Mouse (Mus musculus): ENCODE measurements around the gene Smpd1. TPM values are rescaled to one million over a fixed set of nuclear protein-coding genes. Genes with fewer than 3 reads are reported as not detected.

Gene Smpd1
- total and polyA plus RNA-seq, 2 experiments from 2014 or later = 100 to 124 TPM

DNA sequence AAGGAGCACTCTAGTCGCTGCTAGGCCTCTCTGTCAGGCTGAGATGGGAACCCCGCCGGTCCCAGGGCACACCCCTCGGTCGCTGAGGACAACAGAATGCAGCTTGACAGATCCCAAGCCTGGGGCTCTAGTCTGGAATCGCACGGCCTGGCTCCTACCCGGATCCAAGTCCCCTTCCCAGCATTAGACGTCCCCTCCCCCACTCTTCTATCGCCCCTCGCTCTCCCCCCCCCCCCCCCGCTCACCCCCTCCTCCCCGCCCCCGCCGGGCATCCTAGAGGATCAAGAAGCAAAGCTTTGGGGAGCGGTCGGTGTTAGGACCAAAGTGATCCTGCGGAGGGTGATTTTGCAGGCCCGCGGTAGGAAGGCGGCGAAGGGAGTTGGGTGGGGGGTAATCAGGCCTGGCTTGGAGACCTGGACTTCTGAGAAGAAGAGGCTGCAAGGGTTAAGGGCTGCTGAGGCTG, 26.5 kb downstream of the Smpd1 start:
- peak; percentile 51 for ATAC-seq
- H3K4me1 ChIP-seq (ENCODE audit: insufficient read depth) = peaks cover 10% of the 10 kb centered on the region
- no peak for TF ChIP-seq CTCF (IDR thresholded peaks at IDR 0.05; ENCODE audit: low read depth)
- peak overlapping the region; percentile 66 for H3K4me2 ChIP-seq (ENCODE audit: low read depth)
- no peaks in the 10 kb centered on the region for H3K36me3 ChIP-seq (ENCODE audit: insufficient read depth)
- H3K27me3 ChIP-seq (ENCODE audit: insufficient read depth, low read length) = no peaks in the 10 kb centered on the region
- peak overlapping the region; percentile 95 for H3K9ac ChIP-seq
- 4% methylated on average over 16 of the region's 22 CpGs for WGBS
- peak overlapping the region; percentile 97 for H3K27ac ChIP-seq (ENCODE audit: low read depth, low read length)
- DNase-seq = no peak
- H3K9me3 ChIP-seq (ENCODE audit: low read length) = no peaks in the 10 kb centered on the region
- H3K4me3 ChIP-seq (ENCODE audit: low read depth, low read length) = peak overlapping the region; percentile 84

DNA sequence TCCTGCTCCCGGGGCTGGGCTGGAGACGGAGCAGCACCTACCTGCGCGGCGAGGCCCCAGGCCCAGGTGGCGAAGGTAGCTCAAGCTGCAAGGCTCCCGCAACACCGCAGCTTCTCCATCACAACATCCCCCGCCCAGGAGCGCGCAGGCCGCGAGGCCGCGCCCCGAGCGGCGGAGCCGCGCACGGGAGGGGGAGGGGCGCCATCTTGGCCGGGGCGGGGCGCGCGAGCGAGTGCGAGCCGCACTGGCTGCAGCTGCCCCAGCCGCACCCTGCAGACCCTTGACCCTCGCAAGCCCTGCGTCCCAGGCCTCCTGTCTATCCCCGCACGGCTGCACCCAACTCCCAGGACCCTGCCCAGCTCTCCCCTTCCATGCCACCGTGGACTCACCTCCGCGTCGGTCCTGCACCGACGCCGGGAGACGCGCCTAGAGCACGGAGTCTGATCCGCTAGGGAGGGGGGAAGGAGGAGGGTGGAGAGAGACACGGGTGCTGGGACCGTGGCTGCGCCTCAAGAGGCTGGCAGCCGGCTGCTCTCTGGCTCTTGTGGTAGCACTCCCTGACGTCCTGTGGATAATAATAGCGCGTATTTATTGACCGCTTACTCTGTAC, 27.0 kb downstream of the Smpd1 start, which contains the start of gene Apbb1:
Gene Apbb1, minus strand, starts transcription at position 560 of the 610 bp plus-strand sequence.
- TF ChIP-seq CTCF (IDR thresholded peaks at IDR 0.05; ENCODE audit: low read depth) = 0 out of 2 replicates have a peak, but pooled peaks have one; percentile 11
- ATAC-seq (peak; percentile 94), DNase-seq (peak; percentile 90)
- peaks cover 10% of the 10 kb centered on the region for H3K4me1 ChIP-seq (ENCODE audit: insufficient read depth)
- H3K9ac ChIP-seq = peak within 1 kb of the TSS; percentile 95
- H3K27ac ChIP-seq (ENCODE audit: low read depth, low read length) = peak within 1 kb of the TSS; percentile 97
- 4% methylated on average over 51 of the region's 54 CpGs for WGBS
- no peaks in the 10 kb centered on the region for H3K27me3 ChIP-seq (ENCODE audit: insufficient read depth, low read length)
- H3K9me3 ChIP-seq (ENCODE audit: low read length) = no peaks in the 10 kb centered on the region
- H3K4me2 ChIP-seq (ENCODE audit: low read depth) = peak within 1 kb of the TSS; percentile 66
- peak within 1 kb of the TSS; percentile 84 for H3K4me3 ChIP-seq (ENCODE audit: low read depth, low read length)
- no peaks in the 10 kb centered on the region for H3K36me3 ChIP-seq (ENCODE audit: insufficient read depth)

DNA sequence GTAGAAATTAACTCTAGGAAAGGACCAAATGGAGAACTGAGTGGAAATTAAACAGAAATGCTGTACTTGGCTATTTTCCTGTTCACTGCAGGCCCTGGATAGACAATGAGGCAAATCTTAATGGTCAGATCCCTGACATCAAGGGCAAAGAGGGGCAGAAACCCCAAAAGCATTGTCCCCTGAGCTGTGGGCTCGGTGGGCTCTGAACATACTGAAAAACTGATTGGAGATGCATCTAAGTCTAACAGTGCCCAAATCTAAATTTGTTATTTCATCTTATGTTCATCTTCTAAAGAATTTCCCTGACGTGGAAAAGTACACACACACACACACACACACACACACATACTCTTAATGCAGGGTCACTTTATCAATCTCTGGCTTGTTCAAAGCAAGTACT, 27.8 kb downstream of the Smpd1 start:
- TF ChIP-seq CTCF (IDR thresholded peaks at IDR 0.05; ENCODE audit: low read depth) = no peak
- Histone ChIP-seq H3K9me3 (ENCODE audit: low read length) (no peaks in the 10 kb centered on the region), H3K36me3 (ENCODE audit: insufficient read depth) (no peaks in the 10 kb centered on the region), H3K4me1 (ENCODE audit: insufficient read depth) (peaks cover 10% of the 10 kb centered on the region), H3K4me3 (ENCODE audit: low read depth, low read length) (peak overlapping the region; percentile 84), H3K27ac (ENCODE audit: low read depth, low read length) (peak overlapping the region; percentile 97), H3K27me3 (ENCODE audit: insufficient read depth, low read length) (no peaks in the 10 kb centered on the region), H3K4me2 (ENCODE audit: low read depth) (peak overlapping the region; percentile 66), H3K9ac (no peak overlapping the region)
- no peak for ATAC-seq
- no peak for DNase-seq
- 58% methylated on average over 2 of the region's 2 CpGs for WGBS

DNA sequence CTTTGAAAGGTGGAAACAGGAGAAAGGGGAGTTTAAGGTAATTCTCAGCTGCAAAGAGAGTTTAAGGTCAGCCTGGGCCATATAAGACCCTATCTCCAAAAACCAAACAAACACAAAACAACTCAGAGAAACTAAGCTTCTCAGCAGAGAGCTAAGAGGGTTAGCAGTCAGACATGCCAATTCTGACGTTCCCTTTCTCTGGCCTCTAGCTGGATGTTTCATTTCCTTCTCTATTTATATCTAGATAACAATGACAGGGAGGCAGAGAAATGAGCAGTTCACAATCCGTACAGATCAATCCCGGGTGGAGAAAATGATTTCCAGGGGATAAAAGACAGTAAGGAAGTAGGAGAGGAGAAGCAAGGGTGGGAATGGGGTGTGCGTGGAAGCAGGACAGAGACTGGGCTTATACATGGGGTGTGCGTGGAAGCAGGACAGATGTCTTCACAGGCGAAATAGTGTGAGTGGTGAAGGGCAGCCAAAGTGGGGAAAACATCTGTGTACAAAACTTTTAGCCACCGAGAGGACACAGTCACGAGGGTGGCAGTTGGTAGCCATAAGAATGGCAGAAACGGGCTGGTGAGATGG, 34.3 kb downstream of the Smpd1 start:
- WGBS = 65% methylated on average over 9 of the region's 9 CpGs
- TF ChIP-seq CTCF (IDR thresholded peaks at IDR 0.05; ENCODE audit: low read depth) = no peak

DNA sequence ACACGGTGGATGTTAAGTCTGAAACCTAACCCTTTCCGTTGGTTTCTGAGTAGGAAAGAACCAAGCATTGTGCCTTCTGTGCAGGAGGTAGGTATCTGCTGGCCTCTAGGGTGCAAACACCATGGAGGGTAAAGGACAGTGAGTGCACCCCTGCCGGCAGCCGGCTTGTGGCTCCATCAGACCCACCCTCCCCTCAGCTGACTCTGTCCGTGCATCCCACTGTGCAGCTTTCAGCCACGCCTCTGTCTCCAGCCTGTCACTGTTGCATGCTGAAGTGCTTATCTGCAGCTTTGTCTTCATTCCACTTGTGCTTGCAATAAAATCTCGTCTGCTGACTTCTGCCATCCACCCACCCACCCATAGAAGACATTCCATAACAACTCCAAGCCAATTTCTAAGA, 35.9 kb downstream of the Smpd1 start:
- H3K27me3 ChIP-seq (ENCODE audit: insufficient read depth, low read length) = no peaks in the 10 kb centered on the region
- no peak overlapping the region for H3K4me2 ChIP-seq (ENCODE audit: low read depth)
- WGBS = 22% methylated on average over 7 of the region's 7 CpGs
- no peaks in the 10 kb centered on the region for H3K36me3 ChIP-seq (ENCODE audit: insufficient read depth)
- TF ChIP-seq CTCF (IDR thresholded peaks at IDR 0.05; ENCODE audit: low read depth) = no peak
- H3K27ac ChIP-seq (ENCODE audit: low read depth, low read length) = no peak overlapping the region
- H3K4me3 ChIP-seq (ENCODE audit: low read depth, low read length) = no peak overlapping the region
- DNase-seq (no peak), ATAC-seq (no peak)
- H3K4me1 ChIP-seq (ENCODE audit: insufficient read depth) = no peaks in the 10 kb centered on the region
- no peaks in the 10 kb centered on the region for H3K9me3 ChIP-seq (ENCODE audit: low read length)
- no peak overlapping the region for H3K9ac ChIP-seq

More for the DNA sequence above, 34.3 kb downstream of the Smpd1 start:
- Histone ChIP-seq H3K9me3 (ENCODE audit: low read length) (no peaks in the 10 kb centered on the region), H3K27me3 (ENCODE audit: insufficient read depth, low read length) (no peaks in the 10 kb centered on the region), H3K4me2 (ENCODE audit: low read depth) (no peak overlapping the region), H3K4me3 (ENCODE audit: low read depth, low read length) (no peak overlapping the region), H3K36me3 (ENCODE audit: insufficient read depth) (no peaks in the 10 kb centered on the region), H3K27ac (ENCODE audit: low read depth, low read length) (no peak overlapping the region), H3K9ac (no peak overlapping the region), H3K4me1 (ENCODE audit: insufficient read depth) (no peaks in the 10 kb centered on the region)
- ATAC-seq = no peak
- no peak for DNase-seq

DNA sequence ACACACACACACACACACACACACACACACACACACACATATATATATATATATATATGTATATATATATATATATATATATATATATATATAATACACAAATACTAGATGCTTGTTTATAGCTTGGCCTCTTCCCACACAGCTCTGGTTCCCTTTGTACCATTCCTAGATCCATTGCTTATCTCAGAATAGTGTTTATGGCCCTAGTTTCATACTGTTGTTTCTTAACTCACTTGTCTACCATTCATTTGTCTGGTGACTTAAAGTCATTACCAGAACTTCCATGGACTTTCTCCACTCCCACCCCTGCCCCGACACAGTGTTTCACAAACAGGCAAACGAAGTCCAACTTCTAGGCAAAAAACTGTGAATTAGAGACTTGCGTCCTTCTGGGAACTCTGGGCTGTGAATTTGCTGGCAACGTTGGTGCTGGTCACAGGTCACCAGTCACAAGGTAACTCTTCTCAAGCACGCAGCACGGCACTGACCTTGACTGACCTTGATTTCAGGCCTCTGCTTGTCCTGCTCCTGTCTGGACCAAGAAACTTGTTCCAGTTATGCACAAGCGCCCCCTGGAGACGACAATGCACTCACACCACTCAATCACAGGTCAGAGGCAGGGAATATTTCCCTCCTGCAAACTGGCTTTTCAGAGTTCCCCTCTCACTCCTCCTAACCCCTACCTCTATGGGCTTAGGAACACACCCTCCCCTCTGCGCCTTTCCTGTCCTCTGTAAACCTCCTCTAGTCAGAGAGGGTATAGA, 48.9 kb downstream of the Smpd1 start:
- peak; percentile 71 for TF ChIP-seq CTCF (IDR thresholded peaks at IDR 0.05; ENCODE audit: low read depth)
- Histone ChIP-seq H3K36me3 (ENCODE audit: insufficient read depth) (no peaks in the 10 kb centered on the region), H3K27me3 (ENCODE audit: insufficient read depth, low read length) (no peaks in the 10 kb centered on the region), H3K4me3 (ENCODE audit: low read depth, low read length) (no peak overlapping the region), H3K4me1 (ENCODE audit: insufficient read depth) (no peaks in the 10 kb centered on the region), H3K27ac (ENCODE audit: low read depth, low read length) (no peak overlapping the region), H3K9me3 (ENCODE audit: low read length) (no peaks in the 10 kb centered on the region), H3K9ac (no peak overlapping the region), H3K4me2 (ENCODE audit: low read depth) (no peak overlapping the region)
- 38% methylated on average over 9 of the region's 9 CpGs for WGBS
- peak; percentile 26 for DNase-seq
- no peak; the same call in 1 of the 2 replicates for ATAC-seq

Other genes with a start within 250 kb of the Smpd1 start
- gene Olfr689, start 243.2 kb upstream of the Smpd1 start, total RNA-seq (2014; rRNA removed) = not detected in 2 replicates
- gene Olfr689, start 243.2 kb upstream of the Smpd1 start, polyA plus RNA-seq (2015; fragmentation: Nextera tagmentation; extraction: Ambion mirVana) = not detected in 2 replicates
- gene Olfr690, start 220.3 kb upstream of the Smpd1 start, total RNA-seq (2014; rRNA removed) = 0.10 TPM in 1 of 2 replicates, not detected in the other
- not detected in 2 replicates for gene Olfr690, start 220.3 kb upstream of the Smpd1 start, polyA plus RNA-seq (2015; fragmentation: Nextera tagmentation; extraction: Ambion mirVana)
- gene Olfr691, start 212.1 kb upstream of the Smpd1 start, total RNA-seq (2014; rRNA removed) = not detected in 2 replicates
- gene Olfr691, start 212.1 kb upstream of the Smpd1 start, polyA plus RNA-seq (2015; fragmentation: Nextera tagmentation; extraction: Ambion mirVana) = not detected in 2 replicates
- gene Olfr692, start 186.1 kb upstream of the Smpd1 start, total RNA-seq (2014; rRNA removed) = not detected in 2 replicates
- gene Olfr692, start 186.1 kb upstream of the Smpd1 start, polyA plus RNA-seq (2015; fragmentation: Nextera tagmentation; extraction: Ambion mirVana) = not detected in 2 replicates
- not detected in 2 replicates for gene Gm5901, start 179.3 kb upstream of the Smpd1 start, total RNA-seq (2014; rRNA removed)
- not detected in 2 replicates for gene Gm5901, start 179.3 kb upstream of the Smpd1 start, polyA plus RNA-seq (2015; fragmentation: Nextera tagmentation; extraction: Ambion mirVana)
- gene Fam160a2, start 154.3 kb upstream of the Smpd1 start, total RNA-seq (2014; rRNA removed) = 28.0 and 42.1 TPM in 2 replicates
- 27.7 and 36.9 TPM in 2 replicates for gene Fam160a2, start 154.3 kb upstream of the Smpd1 start, polyA plus RNA-seq (2015; fragmentation: Nextera tagmentation; extraction: Ambion mirVana)
- 0.29 and 0.38 TPM in 2 replicates for gene Cnga4, start 149.8 kb upstream of the Smpd1 start, total RNA-seq (2014; rRNA removed)
- 0.10 and 0.18 TPM in 2 replicates for gene Cnga4, start 149.8 kb upstream of the Smpd1 start, polyA plus RNA-seq (2015; fragmentation: Nextera tagmentation; extraction: Ambion mirVana)
- gene Cckbr, start 128.6 kb upstream of the Smpd1 start, total RNA-seq (2014; rRNA removed) = 3.5 and 6.2 TPM in 2 replicates
- gene Cckbr, start 128.6 kb upstream of the Smpd1 start, polyA plus RNA-seq (2015; fragmentation: Nextera tagmentation; extraction: Ambion mirVana) = 3.2 and 5.1 TPM in 2 replicates
- 28.6 and 30.9 TPM in 2 replicates for gene Cavin3, start 72.1 kb upstream of the Smpd1 start, total RNA-seq (2014; rRNA removed)
- 31.7 and 33.5 TPM in 2 replicates for gene Cavin3, start 72.1 kb upstream of the Smpd1 start, polyA plus RNA-seq (2015; fragmentation: Nextera tagmentation; extraction: Ambion mirVana)
- gene Apbb1, start 27.3 kb downstream of the Smpd1 start, total RNA-seq (2014; rRNA removed) = 451 and 455 TPM in 2 replicates
- gene Apbb1, start 27.3 kb downstream of the Smpd1 start, polyA plus RNA-seq (2015; fragmentation: Nextera tagmentation; extraction: Ambion mirVana) = 329 and 350 TPM in 2 replicates
- not detected in 2 replicates for gene Hpx, start 45.8 kb downstream of the Smpd1 start, total RNA-seq (2014; rRNA removed)
- gene Hpx, start 45.8 kb downstream of the Smpd1 start, polyA plus RNA-seq (2015; fragmentation: Nextera tagmentation; extraction: Ambion mirVana) = 0.17 and 0.21 TPM in 2 replicates
- 142 and 160 TPM in 2 replicates for gene Trim3, start 79.2 kb downstream of the Smpd1 start, total RNA-seq (2014; rRNA removed)
- 70.5 and 93.0 TPM in 2 replicates for gene Trim3, start 79.2 kb downstream of the Smpd1 start, polyA plus RNA-seq (2015; fragmentation: Nextera tagmentation; extraction: Ambion mirVana)
- 49.8 and 65.6 TPM in 2 replicates for gene Timm10b, start 85.7 kb downstream of the Smpd1 start, total RNA-seq (2014; rRNA removed)
- gene Timm10b, start 85.7 kb downstream of the Smpd1 start, polyA plus RNA-seq (2015; fragmentation: Nextera tagmentation; extraction: Ambion mirVana) = 160 and 167 TPM in 2 replicates
- 89.7 and 93.8 TPM in 2 replicates for gene Arfip2, start 86.1 kb downstream of the Smpd1 start, total RNA-seq (2014; rRNA removed)
- 88.6 and 93.4 TPM in 2 replicates for gene Arfip2, start 86.1 kb downstream of the Smpd1 start, polyA plus RNA-seq (2015; fragmentation: Nextera tagmentation; extraction: Ambion mirVana)
- 45.3 and 52.9 TPM in 2 replicates for gene Gm45799, start 86.2 kb downstream of the Smpd1 start, total RNA-seq (2014; rRNA removed)
- 34.2 and 41.2 TPM in 2 replicates for gene Gm45799, start 86.2 kb downstream of the Smpd1 start, polyA plus RNA-seq (2015; fragmentation: Nextera tagmentation; extraction: Ambion mirVana)
- gene Dnhd1, start 96.5 kb downstream of the Smpd1 start, total RNA-seq (2014; rRNA removed) = 1.8 and 4.6 TPM in 2 replicates
- 0.08 and 0.48 TPM in 2 replicates for gene Dnhd1, start 96.5 kb downstream of the Smpd1 start, polyA plus RNA-seq (2015; fragmentation: Nextera tagmentation; extraction: Ambion mirVana)
- gene Ilk, start 182.2 kb downstream of the Smpd1 start, total RNA-seq (2014; rRNA removed) = 146 and 157 TPM in 2 replicates
- 159 and 161 TPM in 2 replicates for gene Ilk, start 182.2 kb downstream of the Smpd1 start, polyA plus RNA-seq (2015; fragmentation: Nextera tagmentation; extraction: Ambion mirVana)
- 22.1 and 26.6 TPM in 2 replicates for gene Rrp8, start 183.0 kb downstream of the Smpd1 start, total RNA-seq (2014; rRNA removed)
- 16.0 and 19.1 TPM in 2 replicates for gene Rrp8, start 183.0 kb downstream of the Smpd1 start, polyA plus RNA-seq (2015; fragmentation: Nextera tagmentation; extraction: Ambion mirVana)
- 84.6 and 86.5 TPM in 2 replicates for gene Taf10, start 190.0 kb downstream of the Smpd1 start, total RNA-seq (2014; rRNA removed)
- gene Taf10, start 190.0 kb downstream of the Smpd1 start, polyA plus RNA-seq (2015; fragmentation: Nextera tagmentation; extraction: Ambion mirVana) = 99.9 and 108 TPM in 2 replicates
- gene Tpp1, start 197.9 kb downstream of the Smpd1 start, total RNA-seq (2014; rRNA removed) = 16.8 and 51.2 TPM in 2 replicates
- gene Tpp1, start 197.9 kb downstream of the Smpd1 start, polyA plus RNA-seq (2015; fragmentation: Nextera tagmentation; extraction: Ambion mirVana) = 38.7 and 40.0 TPM in 2 replicates
- 62.7 and 98.7 TPM in 2 replicates for gene Dchs1, start 233.3 kb downstream of the Smpd1 start, total RNA-seq (2014; rRNA removed)
- 5.7 and 8.0 TPM in 2 replicates for gene Dchs1, start 233.3 kb downstream of the Smpd1 start, polyA plus RNA-seq (2015; fragmentation: Nextera tagmentation; extraction: Ambion mirVana)